ENCODE assay signal across 17 mouse cellular contexts in genomic region chr4:28646154-28646553, GRCm38 (mm10).
"Had no signal": no experiment of that assay in that cellular context is flagged by ENCODE, and none has a peak within 500 bp of the region (broad histone marks: within the 10 kb centered on the region; RNA-seq: fewer than 3 reads in every experiment).

No protein-coding gene starts in this region.

- DNase-seq: lung, adult 18-20 months; lung, embryonic 14.5 days; lung, postnatal 10 days; lung, postnatal 4 days; midbrain, embryonic 14.5 days; right cerebral cortex, postnatal 14 days; thymus, adult 2 months; thymus, postnatal 25 days; thymus, postnatal 4 days had no signal

- H3K36me3 ChIP-seq: midbrain, embryonic 10.5 days; midbrain, embryonic 12.5 days; neural tube, embryonic 13.5 days; neural tube, embryonic 15.5 days; stomach, embryonic 15.5 days had no signal

- H3K27me3 ChIP-seq: midbrain, embryonic 12.5 days; neural tube, embryonic 13.5 days; neural tube, embryonic 15.5 days; stomach, embryonic 15.5 days had no signal

- H3K9me3 ChIP-seq: midbrain, embryonic 10.5 days; midbrain, embryonic 12.5 days; neural tube, embryonic 13.5 days; neural tube, embryonic 15.5 days; stomach, embryonic 15.5 days had no signal

- H3K9ac ChIP-seq: lung, embryonic 14.5 days; midbrain, embryonic 12.5 days; neural tube, embryonic 13.5 days; neural tube, embryonic 15.5 days; stomach, embryonic 15.5 days had no signal

- H3K4me2 ChIP-seq: lung, embryonic 14.5 days; midbrain, embryonic 12.5 days; neural tube, embryonic 13.5 days; neural tube, embryonic 15.5 days; stomach, embryonic 15.5 days had no signal

- H3K27ac ChIP-seq: midbrain, embryonic 10.5 days; midbrain, embryonic 12.5 days; neural tube, embryonic 13.5 days; neural tube, embryonic 15.5 days; stomach, embryonic 15.5 days; stomach, postnatal 0 days had no signal

- H3K4me1 ChIP-seq: midbrain, embryonic 10.5 days; midbrain, embryonic 12.5 days; neural tube, embryonic 13.5 days; neural tube, embryonic 15.5 days; stomach, embryonic 15.5 days had no signal

- ATAC-seq: midbrain, embryonic 16.5 days had no signal

- H3K4me3 ChIP-seq: midbrain, embryonic 10.5 days; midbrain, embryonic 12.5 days; myocyte; neural tube, embryonic 13.5 days; neural tube, embryonic 15.5 days; stomach, embryonic 15.5 days had no signal
